ENCODE assay signal across 23 mouse cellular contexts in the genomic region with DNA sequence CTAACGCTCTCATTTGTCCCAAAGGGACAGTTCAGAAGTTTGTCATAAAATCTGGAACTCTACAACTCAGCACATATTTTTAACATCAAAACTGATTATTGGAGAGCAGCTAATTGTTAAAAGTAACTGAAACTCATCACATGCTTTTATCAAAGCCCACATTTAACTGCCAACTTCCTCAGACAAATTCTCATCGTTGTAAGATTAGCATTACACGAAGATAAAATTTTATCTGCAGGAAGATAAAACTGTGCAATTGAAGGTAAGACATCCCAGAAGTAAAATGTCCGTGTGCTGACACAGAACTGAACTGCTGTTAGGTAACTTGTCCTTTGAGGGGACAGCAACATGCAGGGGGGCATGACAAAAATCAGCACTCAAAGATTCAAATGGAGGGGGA. TPM values are rescaled to one million over a fixed set of nuclear protein-coding genes. Genes with fewer than 3 reads are reported as not detected.
DNase-seq lines count a peak whose midpoint lies in the region; ATAC-seq and TF ChIP-seq lines count a peak whose summit lies in the region.
"Had no signal": no experiment of that assay in that cellular context is flagged by ENCODE, and none has a peak within 500 bp of the region (broad histone marks: within the 10 kb centered on the region; RNA-seq: fewer than 3 reads in every experiment).

No protein-coding gene starts in this region.

- no peak overlapping the region for H3K4me3 ChIP-seq in midbrain, embryonic 11.5 days (ENCODE audit: low read depth, low read length)
- H3K4me3 ChIP-seq in midbrain, postnatal 0 days (ENCODE audit: low read depth, low read length), result no peak overlapping the region
- H3K4me3 ChIP-seq in G1E (ENCODE audit: low read depth, low read length) (no peak overlapping the region), MEL (ENCODE audit: control insufficient read depth in 1 of 2, insufficient read depth in 1 of 2, low read depth in 2 of 2, low read length in 2 of 2) (no peak overlapping the region)

- no peak for ATAC-seq in midbrain, embryonic 11.5 days (ENCODE audit: low FRiP score)
- ATAC-seq in midbrain, postnatal 0 days (ENCODE audit: low FRiP score), result no peak
- peak; percentile 45 for ATAC-seq in G1E (ENCODE audit: extremely low read depth, insufficient number of reproducible peaks, low FRiP score, poor library complexity, severe bottlenecking)
- ATAC-seq: activated CD4-positive, CD25-positive, alpha-beta regulatory T cell, adult 4 months; CD4-positive, CD25-positive, alpha-beta regulatory T cell, adult 4 months; Patski had no signal

- no peak overlapping the region for H3K9ac ChIP-seq in midbrain, embryonic 11.5 days (ENCODE audit: low read length)
- H3K9ac ChIP-seq in midbrain, postnatal 0 days (replicated peaks; ENCODE audit: low read length, poor library complexity, severe bottlenecking), result no peak overlapping the region
- H3K9ac ChIP-seq in MEL (ENCODE audit: control insufficient read depth, low read depth, low read length, poor library complexity, severe bottlenecking), result peak overlapping the region; percentile 10; the same call in 1 of the 2 replicates

- H3K4me1 ChIP-seq in midbrain, embryonic 11.5 days (ENCODE audit: control insufficient read depth, insufficient read depth, low read length), result no peaks in the 10 kb centered on the region
- H3K4me1 ChIP-seq in midbrain, postnatal 0 days (ENCODE audit: insufficient read depth, low read length), result no peaks in the 10 kb centered on the region
- peaks cover 22% of the 10 kb centered on the region for H3K4me1 ChIP-seq in G1E (ENCODE audit: insufficient read depth, low read depth, low read length)
- H3K4me1 ChIP-seq in MEL (ENCODE audit: control insufficient read depth in 1 of 2, insufficient read depth in 2 of 2, low read length in 2 of 2), result peaks cover 21 to 28% of the 10 kb centered on the region in 2 experiments

- WGBS in midbrain, embryonic 11.5 days, result 90% methylated on average over 4 of the region's 4 CpGs
- 94% methylated on average over 4 of the region's 4 CpGs for WGBS in midbrain, postnatal 0 days

- peak; percentile 35 for DNase-seq in midbrain, embryonic 11.5 days (ENCODE audit: low spot score, missing footprints)
- DNase-seq in midbrain, postnatal 0 days (ENCODE audit: low spot score), result no peak
- no peak for DNase-seq in G1E (ENCODE audit: low spot score)
- DNase-seq in MEL (ENCODE audit: low read depth, low spot score), result peak; percentile 60
- DNase-seq in kidney, postnatal 36 days, result no peak
- no peak for DNase-seq in urinary bladder, postnatal 14 days (ENCODE audit: low spot score)
- DNase-seq: adrenal gland, adult 2 months; adrenal gland, adult 8-10 months; adrenal gland, postnatal 10 days; adrenal gland, postnatal 14 days; adrenal gland, postnatal 25 days; adrenal gland, postnatal 36 days; B cell, adult 2 months; cerebellum, adult 11 months; cerebellum, adult 11-12 months; cerebellum, adult 18-20 months; cerebellum, adult 2 months; cerebellum, adult 8-10 months had no signal

- H3K27me3 ChIP-seq in midbrain, embryonic 11.5 days (ENCODE audit: control insufficient read depth, insufficient read depth, low read length), result no peaks in the 10 kb centered on the region
- no peaks in the 10 kb centered on the region for H3K27me3 ChIP-seq in midbrain, postnatal 0 days (ENCODE audit: insufficient read depth, low read length)
- H3K27me3 ChIP-seq in G1E (ENCODE audit: insufficient read depth, low read length) (no peaks in the 10 kb centered on the region), MEL (ENCODE audit: control insufficient read depth in 1 of 2, insufficient read depth in 2 of 2, low read length in 2 of 2) (no peaks in the 10 kb centered on the region)
- H3K27me3 ChIP-seq: CH12.LX, Patski had no signal

- H3K27ac ChIP-seq in midbrain, embryonic 11.5 days (ENCODE audit: low read depth, low read length), result no peak overlapping the region
- H3K27ac ChIP-seq in midbrain, postnatal 0 days (ENCODE audit: low read depth, low read length), result no peak overlapping the region
- H3K27ac ChIP-seq in MEL (ENCODE audit: control insufficient read depth, low read depth, low read length), result peak overlapping the region; percentile 66

- TF ChIP-seq RAD21 in MEL (IDR thresholded peaks at IDR 0.05; ENCODE audit: low read depth, low read length), result no peak

- TF ChIP-seq CTCF in midbrain, postnatal 0 days (IDR thresholded peaks at IDR 0.05), result no peak
- TF ChIP-seq CTCF in G1E (IDR thresholded peaks at IDR 0.05; ENCODE audit: low read depth, low read length) (no peak), MEL (IDR thresholded peaks at IDR 0.05 in 2 of 3, conservative IDR thresholded peaks at IDR 0.05 in 1 of 3; ENCODE audit: control insufficient read depth in 1 of 3, insufficient read depth in 1 of 3, low read depth in 2 of 3, low read length in 3 of 3, poor library complexity in 1 of 3, severe bottlenecking in 1 of 3) (no peak)

- no peaks in the 10 kb centered on the region for H3K9me3 ChIP-seq in midbrain, embryonic 11.5 days (ENCODE audit: control insufficient read depth, low read length)
- H3K9me3 ChIP-seq in midbrain, postnatal 0 days (ENCODE audit: low read length), result no peaks in the 10 kb centered on the region
- no peaks in the 10 kb centered on the region for H3K9me3 ChIP-seq in G1E (replicated peaks)
- no peaks in the 10 kb centered on the region for H3K9me3 ChIP-seq in MEL (replicated peaks; ENCODE audit: insufficient read depth, low read length)

- TF ChIP-seq EP300 in MEL (IDR thresholded peaks at IDR 0.05; ENCODE audit: low read depth in 1 of 2, low read length in 2 of 2), result peak; percentile 99

- H3K79me2 ChIP-seq in MEL (ENCODE audit: control insufficient read depth, insufficient read depth, low read length, poor library complexity), result peaks cover 2% of the 10 kb centered on the region; the same call in 1 of the 2 replicates

- no peak overlapping the region for H3K4me2 ChIP-seq in midbrain, embryonic 11.5 days
- H3K4me2 ChIP-seq in midbrain, postnatal 0 days (ENCODE audit: low read depth, low read length, poor library complexity, severe bottlenecking), result no peak overlapping the region

- TF ChIP-seq POLR2A in MEL (IDR thresholded peaks at IDR 0.05; ENCODE audit: control insufficient read depth in 1 of 2, insufficient read depth in 1 of 2, low read depth in 1 of 2, low read length in 2 of 2, poor library complexity in 1 of 2), result no peak

- H3K36me3 ChIP-seq in midbrain, embryonic 11.5 days (ENCODE audit: control insufficient read depth, insufficient read depth, low read length), result peaks cover 26% of the 10 kb centered on the region
- H3K36me3 ChIP-seq in midbrain, postnatal 0 days (ENCODE audit: insufficient read depth, low read length), result peaks cover 53% of the 10 kb centered on the region
- H3K36me3 ChIP-seq in G1E (replicated peaks) (peaks cover 59% of the 10 kb centered on the region), MEL (ENCODE audit: control insufficient read depth in 1 of 2, insufficient read depth in 2 of 2, low read length in 2 of 2) (peaks cover 28 to 42% of the 10 kb centered on the region in 2 experiments)

TF ChIP-seq in MEL, 35 proteins besides CTCF, POLR2A, EP300 and RAD21 (continues in another document):
- TF ChIP-seq KAT2A (conservative IDR thresholded peaks at IDR 0.05; ENCODE audit: low read depth, low read length) (0 out of 2 replicates have a peak, but pooled peaks have one; percentile 47), CHD1 (IDR thresholded peaks at IDR 0.05; ENCODE audit: low read depth, low read length) (no peak), MAFK (IDR thresholded peaks at IDR 0.05; ENCODE audit: borderline replicate concordance, low read depth, low read length) (peak; percentile 66; the same call in 1 of the 2 replicates), MEF2A (IDR thresholded peaks at IDR 0.05; ENCODE audit: extremely low read depth, insufficient replicate concordance, low read depth, low read length, poor library complexity, severe bottlenecking) (peak; percentile 83), MYC (IDR thresholded peaks at IDR 0.05; ENCODE audit: low read depth, low read length) (peak; percentile 59; the same call in 1 of the 2 replicates), MAZ (IDR thresholded peaks at IDR 0.05; ENCODE audit: low read depth, low read length) (no peak), NRF1 (IDR thresholded peaks at IDR 0.05; ENCODE audit: insufficient read depth, low read depth, low read length, poor library complexity, severe bottlenecking) (no peak), ELF1 (IDR thresholded peaks at IDR 0.05; ENCODE audit: low read depth, low read length) (no peak), SIN3A (IDR thresholded peaks at IDR 0.05; ENCODE audit: low read length) (peak; percentile 96)

RNA-seq across cellular contexts. Expression of gene Kif1bp, which starts 9.4 kb away (rescaled TPM):
- polyA plus RNA-seq in midbrain, embryonic 11.5 days (2014; fragmentation: Nextera tagmentation; extraction: Ambion mirVana), result 56.2 and 61.1 TPM in 2 replicates
- total RNA-seq in midbrain, postnatal 0 days (2014; rRNA removed), result 70.5 and 84.2 TPM in 2 replicates
- polyA plus RNA-seq in midbrain, postnatal 0 days (2015; fragmentation: Nextera tagmentation; extraction: Ambion mirVana), result 69.2 and 73.4 TPM in 2 replicates
- 51.4 and 51.5 TPM in 2 replicates for total RNA-seq in G1E (2014; fragmentation: Nextera tagmentation)
- total RNA-seq in G1E (2017), result 60.1 and 60.9 TPM in 2 replicates
- 10.9 and 14.9 TPM in 2 replicates for polyA plus RNA-seq in G1E (2012)
- 17.3 and 17.6 TPM in 2 replicates for total RNA-seq in MEL (2012; rRNA removed)
- 100 to 1,000 TPM in 1 of 2 experiments, 10 to 100 TPM in 1; 24.7 to 177 TPM for polyA plus RNA-seq in MEL (2012; ENCODE audit: insufficient read depth in 1 of 2, insufficient read length in 2 of 2, low read depth in 1 of 2, low replicate concordance in 2 of 2, missing spikeins in 1 of 2)

RNA-seq across cellular contexts. Expression of gene Ddx21, which starts 33.2 kb away (rescaled TPM):
- 37.5 and 39.2 TPM in 2 replicates for polyA plus RNA-seq in midbrain, embryonic 11.5 days (2014; fragmentation: Nextera tagmentation; extraction: Ambion mirVana)
- total RNA-seq in midbrain, postnatal 0 days (2014; rRNA removed), result 16.7 and 20.2 TPM in 2 replicates
- polyA plus RNA-seq in midbrain, postnatal 0 days (2015; fragmentation: Nextera tagmentation; extraction: Ambion mirVana), result 8.7 and 10.6 TPM in 2 replicates
- total RNA-seq in G1E (2014; fragmentation: Nextera tagmentation), result 77.7 and 85.9 TPM in 2 replicates
- 66.7 and 81.1 TPM in 2 replicates for total RNA-seq in G1E (2017)
- polyA plus RNA-seq in G1E (2012), result 68.0 and 74.3 TPM in 2 replicates
- total RNA-seq in MEL (2012; rRNA removed), result 299 and 313 TPM in 2 replicates
- polyA plus RNA-seq in MEL (2012; ENCODE audit: insufficient read depth in 1 of 2, insufficient read length in 2 of 2, low read depth in 1 of 2, low replicate concordance in 2 of 2, missing spikeins in 1 of 2), result 1,000 to 10,000 TPM in 1 of 2 experiments, 100 to 1,000 TPM in 1; 386 to 2,442 TPM

RNA-seq across cellular contexts. Expression of gene Srgn, which starts 41.6 kb away (rescaled TPM):
- 6.6 and 6.8 TPM in 2 replicates for polyA plus RNA-seq in midbrain, embryonic 11.5 days (2014; fragmentation: Nextera tagmentation; extraction: Ambion mirVana)
- 15.5 and 16.2 TPM in 2 replicates for total RNA-seq in midbrain, postnatal 0 days (2014; rRNA removed)
- 19.3 and 23.5 TPM in 2 replicates for polyA plus RNA-seq in midbrain, postnatal 0 days (2015; fragmentation: Nextera tagmentation; extraction: Ambion mirVana)
- total RNA-seq in G1E (2014; fragmentation: Nextera tagmentation), result 700 and 806 TPM in 2 replicates
- total RNA-seq in G1E (2017), result 437 and 463 TPM in 2 replicates
- 18.3 and 92.7 TPM in 2 replicates for polyA plus RNA-seq in G1E (2012)
- 217 and 236 TPM in 2 replicates for total RNA-seq in MEL (2012; rRNA removed)
- polyA plus RNA-seq in MEL (2012; ENCODE audit: insufficient read depth in 1 of 2, insufficient read length in 2 of 2, low read depth in 1 of 2, low replicate concordance in 2 of 2, missing spikeins in 1 of 2), result 100 to 1,000 TPM in 1 of 2 experiments, not detected in 1; 164 TPM
- polyA plus RNA-seq: C2C12, Patski had no signal

Comparison
In these comparisons a context has a peak if more than half of its experiments do, and no peak if none do; other contexts are left out.
1. DNase-seq: peak in midbrain, embryonic 11.5 days (single experiment) and MEL (single experiment); none in midbrain, postnatal 0 days (single experiment), G1E (single experiment), kidney, postnatal 36 days (0 of 2) and urinary bladder, postnatal 14 days (single experiment).